Mouse (Mus musculus) CH12.LX (cell line): ENCODE data around the gene Ldlrad3.

ENCODE experiments used
- CTCF ChIP-seq, 2 experiments: IDR thresholded peaks in 1 of 2; conservative IDR thresholded peaks in 1 of 2; 2 replicates each; pipeline ENCODE4 v1.5.1; 2011 to 2012; ENCODE audit warnings: low read depth in 2 of 2, low read length in 2 of 2, improper control_type of control experiment in 1 of 2, inconsistent platforms in 1 of 2, mild to moderate bottlenecking in 1 of 2, moderate library complexity in 1 of 2
- ELF1 ChIP-seq: IDR thresholded peaks from 2 replicates; pipeline ENCODE4 v1.6.1; 2014; ENCODE audit warnings: low read depth, mild to moderate bottlenecking, inconsistent platforms, low read length, improper control_type of control experiment
- GABPA ChIP-seq: IDR thresholded peaks from 2 replicates; pipeline ENCODE4 v1.6.1; 2012; ENCODE audit warnings: low read depth, low read length, improper control_type of control experiment, inconsistent platforms; ENCODE audit not compliant: insufficient replicate concordance
- MAFK ChIP-seq: IDR thresholded peaks from 2 replicates; pipeline ENCODE4 v1.6.1; 2011; ENCODE audit warnings: low read length, improper control_type of control experiment; ENCODE audit not compliant: insufficient replicate concordance
- MAX ChIP-seq: IDR thresholded peaks from 2 replicates; pipeline ENCODE4 v1.6.1; 2011; ENCODE audit warnings: low read length, improper control_type of control experiment
- MEF2A ChIP-seq: IDR thresholded peaks from 2 replicates; pipeline ENCODE4 v1.6.1; 2014; ENCODE audit warnings: low read depth, mild to moderate bottlenecking, inconsistent platforms, low read length, improper control_type of control experiment, borderline replicate concordance
- POLR2A ChIP-seq: IDR thresholded peaks from 2 replicates; pipeline ENCODE4 v1.6.1; 2011; ENCODE audit warnings: low read depth, mild to moderate bottlenecking, improper control_type of control experiment, low read length
- USF1 ChIP-seq: IDR thresholded peaks from 2 replicates; pipeline ENCODE4 v1.6.1; 2014; ENCODE audit warnings: low read depth, mild to moderate bottlenecking, inconsistent platforms, low read length, improper control_type of control experiment
- USF2 ChIP-seq: conservative IDR thresholded peaks from 2 replicates; pipeline ENCODE4 v1.6.1; 2011; ENCODE audit warnings: low read depth, low read length, improper control_type of control experiment
- ZC3H11A ChIP-seq: IDR thresholded peaks from 2 replicates; pipeline ENCODE4 v1.6.1; 2012; ENCODE audit warnings: low read depth, mild to moderate bottlenecking, inconsistent platforms, low read length, improper control_type of control experiment
- ZKSCAN1 ChIP-seq: IDR thresholded peaks from 2 replicates; pipeline ENCODE4 v1.6.1; 2012; ENCODE audit warnings: low read depth, inconsistent platforms, low read length, improper control_type of control experiment, borderline replicate concordance

DNA sequence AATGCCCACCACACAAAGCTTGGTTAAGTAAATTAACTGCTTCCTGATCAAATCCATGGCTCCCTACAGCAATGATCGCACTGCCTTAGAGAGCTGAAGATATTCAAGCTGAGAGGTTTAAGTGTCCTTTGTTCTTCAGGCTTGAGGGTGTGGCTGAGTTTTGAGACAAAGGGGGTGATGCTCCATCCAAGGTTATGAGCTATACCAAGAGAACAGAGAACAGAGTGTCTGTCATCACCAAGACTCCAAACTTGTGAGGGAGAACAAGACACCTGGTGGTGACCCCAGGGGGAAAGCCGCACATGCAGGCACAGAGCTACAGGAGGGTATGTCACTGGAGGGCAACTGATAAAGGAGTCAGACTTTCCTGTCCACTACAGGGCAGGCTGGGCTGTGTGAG is 205.0 kb downstream of the Ldlrad3 start:
- TF ChIP-seq POLR2A (no peak), MAFK (no peak), GABPA (no peak), MAX (no peak), CTCF (conservative IDR thresholded peaks at IDR 0.05 in 1 of 2, IDR thresholded peaks at IDR 0.05 in 1 of 2; ENCODE audit: low read depth in 2 of 2, low read length in 2 of 2) (no peak), ELF1 (no peak), ZC3H11A (no peak), USF2 (no peak), USF1 (no peak), ZKSCAN1 (no peak), MEF2A (no peak)
